Mouse (Mus musculus) G1E (cell line): ENCODE data around the gene Nrap. TPM values are rescaled to one million over a fixed set of nuclear protein-coding genes. Genes with fewer than 3 reads are reported as not detected.

Experiments used
- ATAC-seq: 2 replicates; pipeline ENCODE4 v1.8.0; 2016; ENCODE audit warnings: mild to moderate bottlenecking; ENCODE audit not compliant: insufficient number of reproducible peaks, poor library complexity, low FRiP score, severe bottlenecking; ENCODE audit errors: extremely low read depth
- DNase-seq: peaks from one replicate; pipeline ENCODE4 v3.0.0; 2012; ENCODE audit warnings: low spot score
- H3K27me3 ChIP-seq: 2 replicates; pipeline ENCODE4 v1.6.1; 2012; ENCODE audit warnings: mild to moderate bottlenecking, low read length, inconsistent platforms; ENCODE audit not compliant: insufficient read depth
- H3K36me3 ChIP-seq: replicated peaks from 2 replicates; pipeline ENCODE3; 2012; ENCODE audit warnings: mild to moderate bottlenecking, inconsistent platforms
- H3K4me1 ChIP-seq: 2 replicates; pipeline ENCODE4 v1.6.1; 2012; ENCODE audit warnings: low read depth, low read length, inconsistent platforms, mixed read lengths; ENCODE audit not compliant: insufficient read depth
- H3K4me3 ChIP-seq: 2 replicates; pipeline ENCODE4 v1.5.1; 2012; ENCODE audit warnings: low read depth, mild to moderate bottlenecking, inconsistent platforms, low read length, moderate library complexity, mixed read lengths
- H3K9me3 ChIP-seq: replicated peaks from 2 replicates; pipeline ENCODE4 v1.6.1; 2012; ENCODE audit warnings: inconsistent platforms
- CTCF ChIP-seq: IDR thresholded peaks from 2 replicates; pipeline ENCODE4 v1.5.1; 2012; ENCODE audit warnings: low read depth, low read length, inconsistent platforms, mixed read lengths
- GATA1 ChIP-seq: IDR thresholded peaks from 2 replicates; pipeline ENCODE4 v1.6.1; 2012; ENCODE audit warnings: borderline replicate concordance, low read length, inconsistent platforms, mixed read lengths
- GATA2 ChIP-seq: IDR thresholded peaks from 2 replicates; pipeline ENCODE4 v1.6.1; 2012; ENCODE audit warnings: low read depth, low read length, inconsistent platforms, borderline replicate concordance
- POLR2AphosphoS5 ChIP-seq: IDR thresholded peaks from 2 replicates; pipeline ENCODE4 v1.6.1; 2012; ENCODE audit warnings: low read depth, low read length, inconsistent platforms; ENCODE audit not compliant: insufficient replicate concordance
- TAL1 ChIP-seq: conservative IDR thresholded peaks from 2 replicates; pipeline ENCODE4 v1.6.1; 2012; ENCODE audit warnings: low read depth, low read length, inconsistent platforms, mixed read lengths
- polyA plus RNA-seq: library from polyadenylated mRNA; stranded (reverse); fragments of >175 nt; gene quantifications from 2 replicates; pipeline ENCODE4 v1.2.3, GENCODE M21; 2012
- total RNA-seq, 2 experiments: library from RNA; stranded (forward) in 1 of 2; stranded (reverse) in 1 of 2; fragments of 200-1000 nt in 1 of 2; fragments of >200 nt in 1 of 2; fragmentation: Nextera tagmentation in 1 of 2; gene quantifications; 2 replicates each; pipeline ENCODE4 v1.2.3; 2014 to 2017

Gene Nrap
- total and polyA plus RNA-seq, 3 experiments = 0.02 to 0.23 (median 0.05) TPM

DNA sequence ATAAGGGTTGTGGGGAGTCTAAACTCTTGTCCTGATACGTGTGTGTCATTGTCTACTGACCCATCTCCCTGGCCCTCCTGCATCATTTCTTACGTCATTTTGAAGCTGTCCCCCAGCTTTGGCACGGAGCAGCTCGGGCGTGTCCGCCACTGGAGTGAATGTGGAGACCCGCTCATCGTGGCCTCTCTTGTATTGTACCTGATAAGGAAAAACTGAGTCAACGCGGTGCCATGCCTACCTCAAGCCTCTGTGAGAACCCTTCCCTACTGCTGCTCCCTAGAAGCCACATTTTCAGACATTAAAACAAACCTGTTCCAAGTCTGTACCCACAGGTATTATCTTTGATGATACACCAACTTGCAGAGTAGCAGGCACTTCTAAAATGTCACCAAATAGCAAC lies 8.4 kb downstream of the Nrap start:
- H3K27me3 ChIP-seq = peaks cover 11% of the 10 kb centered on the region; the same call in 1 of the 2 replicates
- DNase-seq (no peak), ATAC-seq (no peak)
- H3K9me3 ChIP-seq = no peaks in the 10 kb centered on the region
- no peak overlapping the region for H3K4me3 ChIP-seq
- H3K4me1 ChIP-seq = peaks cover 14% of the 10 kb centered on the region
- TF ChIP-seq GATA1 (no peak), GATA2 (no peak), TAL1 (no peak), CTCF (no peak), POLR2AphosphoS5 (no peak)
- H3K36me3 ChIP-seq = no peaks in the 10 kb centered on the region

- no peak for ATAC-seq
- H3K9me3 ChIP-seq = no peaks in the 10 kb centered on the region
- no peak for DNase-seq
- TF ChIP-seq TAL1 = no peak
- TF ChIP-seq GATA2 = no peak
- no peak for TF ChIP-seq GATA1
- peaks cover 14% of the 10 kb centered on the region for H3K4me1 ChIP-seq
- no peaks in the 10 kb centered on the region for H3K36me3 ChIP-seq
- peaks cover 11% of the 10 kb centered on the region; the same call in 1 of the 2 replicates for H3K27me3 ChIP-seq
- H3K4me3 ChIP-seq = no peak overlapping the region
Observed at GRCm38 (mm10) chr19:56380341-56380740, 9.5 kb downstream of the Nrap start.

GRCm38 (mm10) chr19:56378554-56379172 lies 11.2 kb downstream of the Nrap start:
- ATAC-seq = no peak

DNA sequence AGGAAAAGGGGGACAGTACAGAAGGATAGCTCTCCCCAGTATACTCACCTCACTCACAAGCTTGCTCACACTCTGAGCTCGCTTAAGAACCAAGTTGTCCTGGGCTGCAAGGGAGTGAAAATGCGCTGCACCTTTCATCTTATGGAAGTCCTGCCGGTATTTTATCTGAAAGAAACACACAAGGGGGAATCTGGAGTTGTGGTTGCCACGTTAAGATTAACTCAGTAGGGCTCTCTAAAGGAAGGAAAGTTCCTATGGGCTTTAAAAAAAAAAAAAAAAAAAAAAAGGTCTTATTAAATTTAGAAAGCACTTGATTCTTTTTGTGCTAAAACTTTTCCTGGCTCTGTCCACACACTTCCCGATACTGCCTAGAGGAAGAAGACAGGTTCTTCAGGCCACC lies 11.8 kb downstream of the Nrap start:
- Histone ChIP-seq H3K4me1 (peaks cover 19% of the 10 kb centered on the region), H3K27me3 (peaks cover 12% of the 10 kb centered on the region; the same call in 1 of the 2 replicates), H3K4me3 (no peak overlapping the region), H3K36me3 (no peaks in the 10 kb centered on the region), H3K9me3 (no peaks in the 10 kb centered on the region)
- ATAC-seq = no peak
- no peak for DNase-seq
- no peak for TF ChIP-seq POLR2AphosphoS5
- no peak for TF ChIP-seq CTCF
- no peak for TF ChIP-seq GATA2
- no peak for TF ChIP-seq GATA1
- TF ChIP-seq TAL1 = no peak

More at GRCm38 (mm10) chr19:56378554-56379172, 11.2 kb downstream of the Nrap start:
- Histone ChIP-seq H3K36me3 (no peaks in the 10 kb centered on the region), H3K4me1 (peaks cover 19% of the 10 kb centered on the region), H3K4me3 (no peak overlapping the region), H3K27me3 (peaks cover 11% of the 10 kb centered on the region; the same call in 1 of the 2 replicates), H3K9me3 (no peaks in the 10 kb centered on the region)
- TF ChIP-seq GATA1 (no peak), CTCF (no peak), GATA2 (no peak), POLR2AphosphoS5 (no peak), TAL1 (no peak)
- no peak for DNase-seq

- peaks cover 6% of the 10 kb centered on the region; the same call in 1 of the 2 replicates for H3K27me3 ChIP-seq
- no peaks in the 10 kb centered on the region for H3K36me3 ChIP-seq
- H3K9me3 ChIP-seq = no peaks in the 10 kb centered on the region
- peaks cover 7% of the 10 kb centered on the region for H3K4me1 ChIP-seq
- ATAC-seq (no peak), DNase-seq (no peak)
- H3K4me3 ChIP-seq = no peak overlapping the region
- no peak for TF ChIP-seq TAL1
- TF ChIP-seq POLR2AphosphoS5 = no peak
- TF ChIP-seq GATA2 = no peak
- no peak for TF ChIP-seq GATA1
- no peak for TF ChIP-seq CTCF
Observed at GRCm38 (mm10) chr19:56374011-56374410, 15.8 kb downstream of the Nrap start.

GRCm38 (mm10) chr19:56373246-56373645 lies 16.6 kb downstream of the Nrap start:
- TF ChIP-seq POLR2AphosphoS5 (no peak), GATA1 (no peak), TAL1 (no peak), CTCF (no peak), GATA2 (no peak)
- DNase-seq = no peak

GRCm38 (mm10) chr19:56372226-56372625 lies 17.6 kb downstream of the Nrap start:
- no peak for ATAC-seq
- no peaks in the 10 kb centered on the region for H3K9me3 ChIP-seq
- peaks cover 5% of the 10 kb centered on the region for H3K4me1 ChIP-seq
- no peak for DNase-seq
- H3K27me3 ChIP-seq = peaks cover 14% of the 10 kb centered on the region
- H3K4me3 ChIP-seq = no peak overlapping the region
- H3K36me3 ChIP-seq = no peaks in the 10 kb centered on the region
- TF ChIP-seq GATA1 (no peak), GATA2 (no peak), CTCF (no peak), TAL1 (no peak), POLR2AphosphoS5 (no peak)

More at GRCm38 (mm10) chr19:56373246-56373645, 16.6 kb downstream of the Nrap start:
- no peaks in the 10 kb centered on the region for H3K36me3 ChIP-seq
- no peaks in the 10 kb centered on the region for H3K9me3 ChIP-seq
- peaks cover 5% of the 10 kb centered on the region for H3K4me1 ChIP-seq
- no peak overlapping the region for H3K4me3 ChIP-seq
- peaks cover 9% of the 10 kb centered on the region; the same call in 1 of the 2 replicates for H3K27me3 ChIP-seq
- ATAC-seq = no peak
